ENCODE assay signal across 8 mouse cellular contexts in the genomic region with DNA sequence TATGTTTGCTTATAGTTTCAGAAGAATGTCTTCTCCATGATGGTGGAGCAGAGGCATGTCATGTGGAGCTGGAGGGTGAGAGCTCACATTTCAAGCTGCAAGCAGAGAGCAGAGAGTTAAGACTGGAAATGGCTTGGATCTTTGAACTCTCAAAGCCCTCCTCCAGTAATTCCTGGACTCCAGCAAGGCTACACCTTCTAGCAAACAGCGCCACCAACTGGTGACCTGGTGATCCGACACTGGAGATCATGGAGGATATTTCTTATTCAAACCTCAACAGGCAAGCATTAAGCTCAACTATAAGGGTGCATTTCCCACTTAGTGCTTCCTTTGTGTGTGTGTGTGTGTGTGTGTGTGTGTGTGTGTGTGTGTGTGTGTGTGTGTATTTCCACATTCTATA.
DNase-seq lines count a peak whose midpoint lies in the region; ATAC-seq and TF ChIP-seq lines count a peak whose summit lies in the region.

No protein-coding gene starts in this region.

- no peak overlapping the region for H3K27ac ChIP-seq in intestine, postnatal 0 days (ENCODE audit: low read depth, low read length)
- H3K27ac ChIP-seq in intestine, embryonic 15.5 days = no peak overlapping the region

- H3K27me3 ChIP-seq in intestine, postnatal 0 days (replicated peaks; ENCODE audit: control insufficient read depth, insufficient read depth, low read length) = no peaks in the 10 kb centered on the region
- H3K27me3 ChIP-seq in intestine, embryonic 15.5 days (replicated peaks) = no peaks in the 10 kb centered on the region

- H3K4me2 ChIP-seq in intestine, postnatal 0 days (replicated peaks; ENCODE audit: low read depth) = no peak overlapping the region
- no peak overlapping the region for H3K4me2 ChIP-seq in intestine, embryonic 15.5 days (replicated peaks)

- DNase-seq in A20 (ENCODE audit: low read depth, low spot score) = peak; percentile 3
- peak; percentile 19 for DNase-seq in NIH3T3 (ENCODE audit: low read depth)
- DNase-seq in kidney, postnatal 4 days = peak; percentile 44 to 56
- no peak for DNase-seq in spleen, postnatal 14 days (ENCODE audit: low spot score in 2 of 2)
- DNase-seq in layer of hippocampus, adult 9-10 months (ENCODE audit: low spot score) = no peak
- no peak for DNase-seq in layer of hippocampus, adult 9-11 months

- ATAC-seq in intestine, postnatal 0 days = no peak
- ATAC-seq in intestine, embryonic 15.5 days = no peak

- no peaks in the 10 kb centered on the region for H3K9me3 ChIP-seq in intestine, postnatal 0 days (ENCODE audit: control insufficient read depth)
- H3K9me3 ChIP-seq in intestine, embryonic 15.5 days = no peaks in the 10 kb centered on the region

- WGBS in intestine, postnatal 0 days = 45% methylated on average over 2 of the region's 2 CpGs
- 48% methylated on average over 2 of the region's 2 CpGs for WGBS in intestine, embryonic 15.5 days

- H3K4me1 ChIP-seq in intestine, postnatal 0 days (replicated peaks; ENCODE audit: control insufficient read depth, insufficient read depth, low read length) = no peaks in the 10 kb centered on the region; the same call in 1 of the 2 replicates
- peaks cover 9% of the 10 kb centered on the region; the same call in 1 of the 2 replicates for H3K4me1 ChIP-seq in intestine, embryonic 15.5 days (replicated peaks)

- H3K36me3 ChIP-seq in intestine, postnatal 0 days (ENCODE audit: control insufficient read depth, insufficient read depth) = no peaks in the 10 kb centered on the region
- H3K36me3 ChIP-seq in intestine, embryonic 15.5 days = no peaks in the 10 kb centered on the region

- no peak overlapping the region for H3K4me3 ChIP-seq in intestine, postnatal 0 days (ENCODE audit: low read depth, low read length)
- H3K4me3 ChIP-seq in intestine, embryonic 15.5 days (replicated peaks) = no peak overlapping the region

- TF ChIP-seq CTCF in intestine, postnatal 0 days (IDR thresholded peaks at IDR 0.05; ENCODE audit: low read depth) = peak; percentile 65

- H3K9ac ChIP-seq in intestine, postnatal 0 days (ENCODE audit: low read depth, low read length) = no peak overlapping the region
- H3K9ac ChIP-seq in intestine, embryonic 15.5 days = no peak overlapping the region

Comparison
In these comparisons a context has a peak if more than half of its experiments do, and no peak if none do; other contexts are left out.
1. DNase-seq: peak in A20 (single experiment), NIH3T3 (single experiment) and kidney, postnatal 4 days (2 of 2); none in spleen, postnatal 14 days (0 of 2), layer of hippocampus, adult 9-10 months (single experiment) and layer of hippocampus, adult 9-11 months (single experiment).